Mouse (Mus musculus) common myeloid progenitor, adult 5-6 weeks (primary cell): ENCODE measurements around the gene Ei24. TPM values are rescaled to one million over a fixed set of nuclear protein-coding genes. Genes with fewer than 3 reads are reported as not detected.

ENCODE experiments used
- ATAC-seq: replicated peaks from 2 replicates; pipeline ENCODE4 v1.8.0; 2016; ENCODE audit warnings: low read depth, mild to moderate bottlenecking, moderate TSS enrichment, inconsistent platforms; ENCODE audit not compliant: poor library complexity, severe bottlenecking
- total RNA-seq: library from RNA; stranded (forward); fragments of 200-1000, 187-1606 nt; gene quantifications from 2 replicates; pipeline ENCODE4 v1.2.3, GENCODE M21; 2017

Ei24 gene
- 32.4 and 39.6 TPM in 2 replicates for total RNA-seq

DNA sequence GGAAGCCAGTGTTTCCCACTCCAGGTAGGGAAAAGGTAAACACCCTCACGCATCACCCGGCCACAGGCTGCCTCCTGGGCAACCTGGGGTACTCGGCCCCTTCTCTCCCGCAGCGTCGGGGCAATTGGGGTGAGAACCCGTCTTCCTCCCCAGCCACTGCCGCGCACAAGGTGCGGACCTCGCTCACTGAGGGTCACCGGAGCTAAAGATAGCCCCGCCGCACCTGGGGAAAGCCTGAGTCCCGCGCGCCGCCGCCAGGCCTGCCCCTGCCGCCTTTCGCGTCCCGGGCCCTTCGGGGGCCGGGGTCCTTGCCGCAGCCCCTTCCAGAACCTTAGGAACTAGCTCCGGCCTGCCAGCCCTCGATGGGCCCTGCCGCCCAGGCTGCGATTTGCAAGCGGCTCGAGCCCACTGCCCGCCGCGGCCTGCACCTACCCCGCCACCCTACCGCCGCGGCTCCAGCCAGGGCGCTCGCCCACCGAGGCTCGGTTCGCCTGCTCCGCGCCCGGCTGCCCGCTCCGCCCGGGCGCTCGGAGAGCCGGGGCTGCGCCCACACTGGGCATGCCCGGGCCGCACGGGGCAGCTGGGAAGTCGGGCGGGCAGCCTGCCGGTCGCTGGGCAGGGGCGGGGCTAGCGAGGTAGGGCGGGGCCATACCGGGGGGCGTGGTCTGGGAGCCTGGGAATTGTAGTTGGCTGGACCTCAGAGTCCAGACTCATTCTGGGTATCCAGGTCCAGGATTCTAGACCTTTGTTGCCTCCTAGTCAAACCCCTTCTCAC lies at the start of gene Ei24:
Gene Ei24 (minus strand): TSS at position 613 of the 775 bp plus-strand sequence.
- ATAC-seq, result peak; percentile 96

DNA sequence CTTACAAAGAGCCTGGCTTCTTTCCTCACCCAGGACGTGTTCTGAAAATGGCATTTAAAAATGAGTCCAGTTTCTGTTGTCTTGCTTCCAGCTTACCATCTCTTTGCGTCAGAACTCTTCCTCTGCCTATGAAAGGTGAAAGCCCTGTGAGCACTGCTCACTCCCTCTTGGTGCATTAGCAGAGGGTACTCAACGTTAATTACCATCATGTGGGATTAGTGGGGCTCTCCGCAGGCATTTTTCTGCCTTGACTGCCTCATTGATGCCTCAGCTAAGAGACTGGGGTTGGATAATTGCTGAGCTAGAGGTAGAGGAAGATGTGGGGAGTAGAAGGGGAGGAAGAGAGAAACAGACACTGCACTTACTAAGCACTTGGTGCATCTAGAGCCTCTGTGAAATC lies 49.2 kb upstream of the Ei24 start:
- ATAC-seq, result no peak

DNA sequence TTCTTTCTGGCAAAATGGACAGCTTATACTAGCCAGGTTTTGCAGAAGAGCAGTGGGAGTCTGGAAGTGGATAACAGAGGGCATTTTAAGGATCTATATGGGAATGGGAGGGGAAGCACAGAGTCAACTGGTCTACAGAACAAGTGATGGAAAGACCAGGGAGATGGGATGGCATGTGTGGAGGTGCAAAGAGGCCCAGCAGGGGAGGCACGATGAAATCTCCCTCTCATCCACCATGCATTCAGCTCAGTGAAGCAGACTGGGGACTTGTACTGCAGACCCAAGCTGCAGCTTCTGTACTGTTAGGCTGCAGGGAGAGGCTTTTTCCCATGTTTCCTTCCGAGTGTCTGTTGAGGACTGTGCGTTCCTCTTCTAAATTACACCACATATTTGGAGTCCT lies 36.7 kb upstream of the Ei24 start:
- no peak for ATAC-seq

DNA sequence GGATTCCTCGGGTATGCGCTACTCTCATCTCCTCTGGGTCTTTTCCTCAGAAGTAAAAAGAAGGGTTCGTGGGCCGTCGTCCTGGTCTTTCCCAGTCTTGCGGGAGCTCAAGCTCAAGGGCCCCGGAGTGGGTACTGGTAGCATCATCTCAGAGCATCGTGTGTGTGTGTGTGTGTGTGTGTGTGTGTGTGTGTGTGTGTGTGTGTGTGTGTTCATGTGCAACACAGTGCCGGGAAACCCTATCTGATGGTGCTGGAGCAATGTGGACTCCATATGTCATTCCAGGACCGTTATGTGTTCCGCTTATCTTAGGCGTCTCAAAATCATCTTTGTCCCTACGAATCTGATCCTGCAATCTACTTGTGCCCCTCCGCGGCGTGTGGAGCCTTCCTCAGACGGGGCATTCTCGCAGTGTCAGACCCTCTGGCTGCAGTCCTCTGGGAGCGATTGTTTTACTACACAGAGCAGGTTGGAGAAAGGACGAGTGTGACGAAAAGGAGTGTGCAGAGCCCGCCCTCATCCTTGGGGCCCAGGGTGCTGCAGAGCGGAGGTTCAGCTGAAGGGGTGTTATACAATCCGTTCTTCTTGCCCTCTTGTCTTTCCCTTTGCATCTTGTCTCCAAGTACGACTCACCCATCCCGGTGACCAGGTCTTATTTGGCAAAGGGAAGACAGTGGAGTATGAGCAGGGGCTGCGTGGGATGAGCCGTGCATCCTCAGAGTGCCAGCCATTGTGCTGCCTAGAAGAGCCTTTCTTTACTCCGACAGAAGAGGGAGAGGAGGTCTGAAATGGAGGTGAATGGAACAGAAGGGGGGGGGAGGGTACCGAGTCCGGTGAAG lies 36.1 kb upstream of the Ei24 start:
- no peak for ATAC-seq

DNA sequence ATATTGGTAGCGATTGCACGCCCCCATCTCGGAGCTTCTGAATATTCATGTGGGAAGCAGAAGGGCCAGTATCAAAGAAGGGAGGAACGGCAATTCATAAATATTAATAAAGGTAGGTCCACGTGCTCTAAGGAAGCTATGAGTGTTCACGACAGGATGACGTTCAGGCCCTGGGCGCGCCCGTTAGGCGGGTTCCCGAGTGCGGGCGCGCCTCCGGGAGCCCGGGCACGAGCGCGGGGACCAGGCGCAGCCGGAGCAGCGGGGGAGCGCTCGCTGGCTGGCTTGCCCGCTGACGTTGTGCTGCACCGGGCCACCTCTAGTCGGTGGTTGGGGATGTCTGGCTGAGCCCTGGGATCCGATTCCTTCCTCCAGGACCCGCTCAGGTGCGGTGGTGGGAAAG lies 35.3 kb upstream of the Ei24 start:
- ATAC-seq, result peak; percentile 73

DNA sequence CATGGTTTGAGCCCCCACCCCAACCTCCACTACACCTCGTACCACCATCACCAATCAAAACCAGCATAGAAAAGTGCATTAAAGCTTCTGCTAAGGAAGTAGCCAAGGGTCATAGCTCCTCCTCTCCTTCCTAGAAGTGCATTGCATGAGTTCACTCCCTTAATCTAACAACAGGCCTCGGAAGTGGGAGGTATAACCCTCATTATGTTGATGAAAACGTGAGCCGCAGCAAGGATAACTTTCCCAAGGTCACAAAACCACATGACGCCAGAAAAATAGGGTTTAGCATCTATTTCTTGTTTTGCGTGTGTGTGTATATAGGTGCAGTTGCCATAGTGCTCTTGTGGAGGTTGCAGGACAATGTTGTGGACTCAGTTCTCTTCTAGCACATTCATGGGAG lies 34.2 kb upstream of the Ei24 start:
- ATAC-seq, result no peak

DNA sequence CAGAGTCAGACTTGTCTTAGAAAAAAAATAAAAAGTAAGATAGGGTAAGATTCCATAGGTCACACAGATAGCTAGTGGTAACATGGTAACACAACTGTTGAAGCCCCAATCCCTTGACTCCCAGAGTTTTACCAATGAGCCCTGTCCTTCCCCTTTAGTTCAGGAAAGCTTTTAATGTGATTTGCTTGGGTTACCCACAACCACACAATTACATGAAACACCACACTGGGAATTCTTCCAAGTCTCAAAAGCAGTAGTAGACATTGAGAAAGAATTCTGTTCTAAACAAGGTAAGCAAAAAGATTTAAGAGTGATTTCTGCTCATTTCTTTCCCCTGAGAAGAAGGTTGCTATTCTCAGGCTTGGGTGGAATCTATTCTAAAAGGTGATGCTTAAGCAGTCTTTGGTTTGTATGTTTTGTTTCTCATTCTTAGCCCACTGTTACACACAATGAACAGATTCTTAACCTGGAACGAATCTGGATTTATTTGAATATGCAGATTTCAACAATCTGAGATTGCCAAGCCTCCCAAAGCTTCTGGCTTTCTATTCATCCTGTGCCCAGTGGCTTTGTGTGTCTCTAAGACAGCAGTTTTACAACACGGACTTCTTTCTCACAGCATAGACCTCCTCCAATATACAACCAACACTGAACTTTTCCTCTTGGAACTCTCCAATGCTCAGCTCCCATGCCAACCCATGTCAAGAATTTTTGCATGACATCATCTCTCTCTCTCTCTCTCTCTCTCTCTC lies 29.6 kb upstream of the Ei24 start:
- ATAC-seq, result no peak

DNA sequence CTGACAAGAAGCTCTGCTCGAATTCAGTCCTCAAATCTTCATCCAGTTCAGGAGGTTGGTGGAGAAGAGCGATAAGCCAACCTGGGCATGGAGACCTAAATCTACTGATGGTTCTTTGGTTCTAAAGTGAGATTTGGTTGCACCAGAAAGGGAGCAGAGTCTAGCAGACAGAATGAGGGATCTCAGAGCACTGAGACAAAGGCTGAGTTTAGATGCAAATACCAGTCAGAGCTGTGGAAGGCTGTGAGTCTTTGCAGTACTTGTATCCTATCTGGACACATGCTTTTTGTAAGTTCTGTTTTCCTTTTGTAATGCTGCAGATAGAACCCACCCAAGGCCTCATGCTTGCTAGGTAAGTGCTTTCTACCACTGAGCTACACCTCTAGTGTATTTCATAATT lies 24.8 kb upstream of the Ei24 start:
- ATAC-seq, result no peak

DNA sequence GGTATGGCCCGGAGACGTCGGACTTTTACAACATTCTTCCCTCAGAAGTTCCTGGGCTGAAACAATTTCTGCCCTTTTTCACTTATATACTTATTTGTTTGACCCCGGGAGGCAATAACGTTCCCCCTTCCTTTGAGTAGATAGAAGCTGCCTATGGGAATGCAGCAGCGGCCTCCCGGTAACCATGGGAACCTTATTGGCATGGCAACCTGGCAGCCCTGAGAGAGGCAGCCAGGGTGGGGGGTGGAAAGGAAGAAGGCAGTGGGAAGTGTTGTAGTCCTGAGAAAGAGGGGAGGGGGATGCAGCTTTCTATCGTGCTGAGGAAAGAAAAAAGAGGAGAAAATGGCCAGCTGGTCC lies 24.4 kb upstream of the Ei24 start, which contains the start of gene Fez1:
Gene Fez1 (plus strand): TSS at position 221 of the 357 bp plus-strand sequence.
- no peak for ATAC-seq

DNA sequence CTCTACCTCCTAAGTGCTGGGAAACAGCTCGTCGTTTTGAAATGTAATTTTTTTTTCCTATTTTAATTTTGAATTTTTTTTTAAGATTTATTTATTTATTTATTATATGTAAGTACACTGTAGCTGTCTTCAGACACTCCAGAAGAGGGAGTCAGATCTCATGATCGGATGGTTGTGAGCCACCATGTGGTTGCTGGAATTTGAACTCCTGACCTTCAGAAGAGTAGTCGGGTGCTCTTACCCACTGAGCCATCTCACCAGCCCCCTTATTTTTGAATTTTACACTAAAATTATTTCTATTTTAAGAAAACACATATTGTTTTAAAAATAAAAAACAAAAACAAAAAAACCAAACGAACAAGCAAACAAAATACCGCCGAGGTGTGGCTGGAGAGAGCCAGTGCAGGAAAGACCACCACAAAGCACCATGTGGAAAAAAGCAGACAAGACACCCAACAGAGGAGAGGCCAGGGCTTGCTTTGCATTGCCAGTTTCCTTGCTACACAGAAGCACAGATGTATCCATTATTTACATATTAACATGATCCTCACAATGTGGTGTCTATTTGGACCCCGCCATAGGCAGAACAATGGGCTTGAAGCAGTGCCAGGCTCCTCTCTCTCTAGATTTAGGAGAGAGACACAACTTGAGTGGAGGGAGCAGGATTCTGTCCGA lies 23.9 kb upstream of the Ei24 start:
- no peak for ATAC-seq

DNA sequence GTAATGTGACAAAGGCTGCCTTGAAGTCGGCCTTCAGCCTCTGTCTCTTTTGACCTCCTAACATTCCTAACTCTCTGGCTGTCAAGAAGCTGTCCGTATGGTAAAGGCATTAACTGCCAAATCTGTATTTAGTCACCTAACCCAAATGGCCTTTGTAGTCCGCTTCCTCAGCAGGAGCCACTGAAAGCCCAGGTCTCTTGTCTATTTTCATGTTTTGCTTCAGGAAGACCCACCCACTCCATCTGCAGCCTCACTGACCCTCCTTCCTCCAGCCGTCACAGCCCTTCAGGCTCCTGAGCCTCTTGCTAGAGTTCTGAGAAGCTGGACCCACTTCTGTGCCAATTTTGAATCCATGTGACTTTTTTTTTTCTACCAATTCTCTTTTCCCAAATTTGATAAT lies 21.7 kb upstream of the Ei24 start:
- ATAC-seq, result no peak

DNA sequence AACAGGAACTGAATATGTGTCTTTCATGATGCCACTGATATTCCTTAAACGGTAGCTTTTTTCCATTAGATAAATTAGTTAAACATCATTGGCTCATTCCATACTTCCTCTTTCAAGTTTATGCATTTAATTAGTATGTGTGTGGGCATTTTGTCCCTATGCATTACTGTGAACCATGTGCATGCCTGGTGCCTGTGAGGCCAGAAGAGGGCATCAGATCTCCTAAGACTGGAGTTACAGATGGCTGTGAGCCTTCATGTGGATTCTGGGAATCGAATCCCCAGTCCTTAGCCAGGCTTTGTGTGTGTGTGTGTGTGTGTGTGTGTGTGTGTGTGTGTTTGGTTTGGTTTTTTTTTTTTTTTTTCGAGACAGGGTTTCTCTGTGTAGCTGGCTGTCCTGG lies 17.3 kb upstream of the Ei24 start:
- ATAC-seq, result no peak

DNA sequence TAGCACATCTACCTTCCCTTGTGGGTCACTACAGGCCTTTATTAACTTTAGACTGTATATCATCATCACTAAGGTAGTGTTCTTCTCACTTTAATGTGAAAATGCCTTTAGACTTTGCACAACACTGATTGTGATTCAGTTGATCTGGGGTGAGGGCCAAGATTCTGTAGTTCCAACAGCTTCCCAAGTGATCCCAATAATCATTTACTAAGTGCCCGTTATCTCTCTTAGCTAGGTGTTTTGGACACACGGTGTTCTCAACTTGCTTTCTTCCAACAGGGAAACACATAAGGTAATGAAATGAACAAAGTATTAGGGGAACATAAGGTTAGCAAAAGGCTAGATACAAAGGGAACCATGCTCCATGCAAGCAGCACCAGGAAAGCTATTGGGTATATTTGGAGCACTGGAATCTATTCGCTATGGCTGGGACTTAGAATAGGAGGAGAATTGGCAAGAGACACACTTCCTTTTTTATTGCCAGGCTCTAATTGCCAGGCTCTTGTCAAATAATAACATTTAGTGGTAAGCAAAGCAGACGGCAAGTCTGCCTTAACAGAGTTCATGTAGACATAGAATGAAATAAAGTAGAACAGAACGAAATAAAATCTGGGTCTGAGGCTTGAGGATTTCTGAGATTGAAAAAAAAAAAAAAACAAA lies 11.1 kb upstream of the Ei24 start:
- ATAC-seq, result no peak

DNA sequence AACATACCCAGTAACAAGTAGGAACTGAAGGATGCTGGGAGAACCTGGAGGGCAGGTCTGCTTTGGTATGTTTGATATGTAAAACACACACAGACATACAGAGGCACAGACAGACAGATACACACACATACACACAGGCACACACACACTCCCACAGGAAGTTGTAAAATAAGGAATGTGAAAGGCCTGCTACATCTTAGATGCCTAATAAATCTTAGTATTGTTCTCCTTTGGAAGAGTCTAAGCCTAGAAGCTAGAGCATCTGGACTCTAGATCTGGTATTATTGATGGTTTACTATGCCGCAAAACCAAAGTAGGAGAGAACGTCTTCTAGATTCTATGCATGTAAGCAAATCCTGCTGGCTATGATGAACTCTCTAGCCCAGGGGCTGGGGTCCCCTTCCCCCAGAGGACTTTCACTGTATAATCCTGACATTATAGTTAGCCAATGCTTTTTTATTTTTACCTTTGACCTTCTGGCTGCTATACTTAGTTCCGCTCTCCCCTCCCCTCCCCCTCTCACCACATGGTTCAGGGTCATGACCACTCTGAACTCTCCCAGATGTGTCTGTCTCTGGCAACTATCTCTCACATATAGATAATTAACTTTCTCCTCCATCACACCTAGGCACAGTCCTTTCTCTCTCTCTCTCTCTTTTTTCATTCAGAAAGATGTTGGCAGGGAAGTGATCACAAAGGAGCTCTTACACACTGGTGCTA lies 8.2 kb upstream of the Ei24 start:
- ATAC-seq, result no peak

DNA sequence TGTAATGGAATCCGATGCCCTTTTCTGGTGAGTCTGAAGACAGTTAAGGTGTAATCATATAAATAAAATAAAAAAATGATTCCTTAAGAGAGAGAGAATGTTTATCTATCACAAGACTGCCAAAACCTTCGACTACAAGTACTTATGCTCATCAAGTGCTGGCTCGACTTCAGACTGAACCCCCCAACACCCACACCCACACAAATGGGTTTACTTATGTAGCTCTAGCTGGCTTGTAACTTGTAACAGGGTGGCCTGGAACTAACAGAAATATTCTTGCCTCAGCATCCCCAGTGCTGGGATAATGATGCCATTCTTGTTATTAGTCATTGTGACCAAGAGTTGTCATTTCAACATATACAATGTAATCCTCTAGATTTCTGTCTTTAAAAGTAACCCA lies 6.7 kb upstream of the Ei24 start:
- no peak for ATAC-seq

DNA sequence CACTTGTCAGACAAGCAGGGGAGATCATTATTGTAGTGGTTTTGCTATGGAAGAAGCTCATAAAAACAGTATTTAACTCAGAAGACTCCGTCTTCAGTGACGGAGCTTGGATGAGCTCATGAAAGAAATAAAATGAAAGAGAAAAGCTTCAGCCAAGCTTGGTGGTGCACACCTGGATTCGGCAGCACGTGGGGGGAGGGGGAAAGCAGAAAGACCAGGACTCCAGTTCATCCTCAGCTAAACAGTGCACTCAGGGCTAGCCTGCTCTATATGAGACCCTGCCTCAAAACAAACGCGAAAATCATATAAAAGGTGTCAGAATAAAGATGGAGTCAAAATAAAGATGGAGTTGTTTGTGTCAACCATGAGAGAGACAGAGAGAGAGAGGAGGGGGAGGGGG lies 6.2 kb upstream of the Ei24 start:
- no peak for ATAC-seq

DNA sequence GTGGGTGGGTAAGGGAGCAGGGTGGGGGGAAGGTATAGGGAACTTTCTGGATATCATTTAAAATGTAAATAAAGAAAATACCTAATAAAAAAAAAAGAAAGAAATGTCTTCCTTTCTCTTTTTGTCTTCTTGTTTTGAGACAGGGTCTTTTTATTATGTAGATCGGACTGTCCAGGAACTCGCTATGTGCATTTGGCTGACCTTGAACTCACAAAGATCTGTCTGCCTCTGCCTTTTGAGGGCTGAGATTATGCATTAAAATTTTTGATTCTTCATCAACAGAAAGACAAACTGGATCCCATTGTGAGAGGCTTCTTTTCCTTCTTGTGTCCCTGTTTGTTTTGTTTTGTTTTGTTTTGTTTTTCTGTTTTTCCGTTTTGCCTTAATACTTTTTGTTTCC lies 5.8 kb upstream of the Ei24 start:
- ATAC-seq, result no peak

DNA sequence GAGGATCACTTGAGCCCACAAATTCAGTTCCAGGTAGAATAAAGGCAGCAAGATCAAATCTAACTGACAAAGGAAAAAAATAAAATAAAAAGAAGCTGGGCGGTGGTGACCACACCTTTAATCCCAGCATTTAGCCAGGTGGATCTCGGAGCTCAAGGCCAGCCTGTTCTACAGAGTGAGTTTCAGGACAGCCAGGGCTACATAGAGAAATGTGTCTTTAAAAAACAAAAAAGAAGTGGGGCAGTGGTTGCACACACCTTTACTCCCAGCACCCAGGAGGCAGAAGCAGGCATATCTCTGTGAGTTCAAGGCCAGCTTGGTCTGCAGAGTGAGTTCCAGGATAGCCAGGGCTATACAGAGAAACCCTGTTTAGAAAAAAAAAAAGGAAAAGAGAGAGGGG lies 4.8 kb upstream of the Ei24 start:
- ATAC-seq, result no peak

DNA sequence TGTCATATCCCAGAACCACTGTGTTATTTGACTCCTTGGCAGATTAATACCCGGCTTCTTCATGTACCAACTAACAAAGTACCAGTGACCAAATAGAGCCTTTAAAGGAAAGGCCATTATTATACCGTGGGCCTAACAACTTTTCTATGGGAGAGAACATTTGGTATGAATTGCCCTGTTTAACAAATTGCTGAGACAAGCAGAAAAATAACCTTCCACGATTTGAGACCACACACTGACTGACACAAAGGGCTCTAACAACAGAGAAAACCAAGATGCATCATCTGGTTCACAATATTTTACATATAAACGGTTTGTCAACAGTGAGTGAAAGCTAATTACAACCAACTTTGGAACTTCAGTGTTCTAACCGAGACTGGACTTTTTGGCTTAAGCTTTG lies 969 bp downstream of the Ei24 start:
- no peak for ATAC-seq
